Mouse (Mus musculus) common myeloid progenitor, adult 5-6 weeks (primary cell): Measurements from ENCODE around the gene Cryaa. TPM values are rescaled to one million over a fixed set of nuclear protein-coding genes. Genes with fewer than 3 reads are reported as not detected.
A peak's percentile ranks its signal among the peaks of the same experiment; 100 is the strongest.

Experiments
- ATAC-seq: replicated peaks from 2 replicates; pipeline ENCODE4 v1.8.0; 2016; ENCODE audit warnings: low read depth, mild to moderate bottlenecking, moderate TSS enrichment, inconsistent platforms; ENCODE audit not compliant: poor library complexity, severe bottlenecking
- total RNA-seq: library from RNA; stranded (forward); fragments of 200-1000, 187-1606 nt; gene quantifications from 2 replicates; pipeline ENCODE4 v1.2.3, GENCODE M21; 2017

The Cryaa gene
- total RNA-seq, 1 experiment from 2014 or later: not detected

DNA sequence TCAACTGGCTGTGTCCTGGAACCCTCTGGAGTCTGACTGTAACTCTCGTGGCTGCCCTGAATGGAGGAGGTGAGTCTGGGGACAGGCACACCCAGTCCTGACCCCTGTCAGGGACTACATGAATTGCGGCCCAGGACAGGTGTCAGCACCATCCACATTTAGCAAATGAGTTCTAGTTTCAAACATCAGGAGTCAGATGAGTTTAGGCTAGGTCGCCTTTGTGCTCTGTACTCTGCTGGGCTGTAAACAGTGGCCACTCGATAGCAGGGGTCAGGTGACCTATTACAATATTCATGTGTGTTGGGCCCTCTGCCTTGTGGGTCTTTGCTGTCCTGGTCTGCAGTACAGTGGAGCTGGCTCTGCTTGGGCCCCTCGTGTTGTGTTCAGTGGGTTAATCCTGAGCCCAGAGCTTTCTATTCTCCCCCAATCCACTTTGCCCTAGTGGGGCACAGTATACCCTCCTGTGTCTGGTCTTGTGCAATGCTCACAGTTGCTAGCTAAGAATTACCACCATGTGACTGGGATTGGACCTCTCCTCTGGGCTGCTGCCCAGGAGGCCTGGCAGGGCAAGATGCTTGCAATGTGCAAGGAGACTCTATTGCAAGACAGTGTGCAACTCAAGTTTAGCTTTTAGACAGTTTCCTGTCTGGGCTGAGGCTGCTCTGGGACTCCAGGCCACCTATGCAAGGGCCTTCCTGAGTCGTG lies 25.8 kb downstream of the Cryaa start:
- 0 out of 2 replicates have a peak, but pooled peaks have one; percentile 22 for ATAC-seq

DNA sequence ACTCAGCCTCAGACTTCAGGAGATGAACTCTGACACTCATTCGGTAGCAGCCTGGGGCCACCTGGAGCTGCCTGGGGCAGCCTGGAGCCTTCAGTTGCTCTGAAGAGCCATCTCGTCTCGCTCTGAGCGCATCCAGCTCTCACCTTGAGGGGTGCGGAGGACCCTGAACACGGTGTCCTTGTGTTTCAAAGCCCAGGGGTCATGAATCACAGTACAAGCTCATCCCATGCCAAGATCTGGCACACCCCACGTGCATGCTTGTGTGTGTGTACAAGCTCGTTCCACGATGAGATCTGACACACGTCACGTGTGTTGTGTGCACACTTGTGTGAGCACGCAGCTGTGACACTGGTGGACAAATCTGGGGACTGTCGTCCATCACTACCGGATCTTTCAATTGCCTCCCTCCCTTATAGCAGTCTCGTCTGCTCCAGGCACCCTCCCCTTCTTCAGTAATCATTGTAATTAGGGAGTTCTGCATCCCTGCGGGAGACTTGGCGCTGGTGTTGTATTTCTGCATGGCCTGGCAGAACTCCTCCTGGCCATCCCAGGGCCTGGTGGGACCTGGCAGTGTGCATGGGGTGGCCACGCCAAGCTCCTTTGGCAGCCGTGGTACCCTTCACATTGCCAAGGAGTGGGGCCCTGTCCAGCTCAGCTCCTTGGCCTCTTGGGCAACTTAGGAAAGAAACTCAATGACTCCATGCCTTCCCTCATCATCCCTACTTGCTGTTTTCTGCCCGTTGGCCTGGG lies 27.8 kb downstream of the Cryaa start:
- ATAC-seq: no peak

DNA sequence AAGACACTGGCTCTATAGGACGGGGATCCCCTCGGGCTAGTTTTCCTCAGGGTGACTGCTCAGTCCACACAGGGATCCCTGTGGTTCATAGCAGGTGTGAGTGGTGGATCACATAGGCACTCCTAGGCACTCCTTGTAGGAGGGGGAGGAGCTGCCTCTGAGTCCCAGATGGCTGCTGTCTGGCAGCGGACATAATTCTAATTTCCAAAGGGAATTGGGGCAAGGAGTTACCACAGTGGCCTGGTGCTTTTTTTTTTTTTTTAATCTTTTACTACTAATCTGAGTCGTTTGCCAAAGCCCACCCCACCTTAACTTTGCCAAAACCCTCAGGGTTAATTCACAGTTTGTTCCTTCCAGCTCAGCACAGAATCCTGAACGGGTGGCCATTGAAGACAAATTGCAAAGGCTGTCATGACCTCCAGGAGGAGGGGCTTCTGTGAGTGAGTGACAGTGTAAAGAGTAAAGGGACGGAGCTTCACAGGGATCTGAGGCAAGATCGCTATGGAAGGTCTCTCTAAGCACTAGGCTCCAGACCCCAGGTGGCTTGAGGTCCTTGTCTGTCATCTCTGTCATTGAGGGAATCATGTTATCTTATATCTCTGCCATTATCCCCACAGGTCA lies 31.6 kb downstream of the Cryaa start:
- no peak for ATAC-seq

DNA sequence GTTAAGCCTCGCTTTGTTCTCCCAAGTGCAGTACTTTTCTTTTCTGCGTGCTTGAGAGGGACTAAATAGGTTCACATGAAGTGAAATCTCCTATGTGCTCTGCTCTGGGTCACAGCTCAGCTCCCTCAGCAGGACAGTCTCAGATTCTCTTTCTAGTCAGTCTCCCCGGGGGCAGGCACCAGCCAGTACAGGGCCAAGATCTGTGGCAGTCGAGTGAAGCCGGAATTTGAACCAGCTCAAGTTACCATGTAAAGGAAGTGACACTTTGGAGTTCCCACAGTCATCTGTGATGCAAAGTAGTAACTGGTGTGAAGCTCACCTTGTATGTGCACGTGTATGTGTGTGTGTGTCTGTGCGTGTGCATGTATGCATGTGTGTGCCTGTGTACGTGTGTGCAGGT lies 32.8 kb downstream of the Cryaa start:
- no peak for ATAC-seq

DNA sequence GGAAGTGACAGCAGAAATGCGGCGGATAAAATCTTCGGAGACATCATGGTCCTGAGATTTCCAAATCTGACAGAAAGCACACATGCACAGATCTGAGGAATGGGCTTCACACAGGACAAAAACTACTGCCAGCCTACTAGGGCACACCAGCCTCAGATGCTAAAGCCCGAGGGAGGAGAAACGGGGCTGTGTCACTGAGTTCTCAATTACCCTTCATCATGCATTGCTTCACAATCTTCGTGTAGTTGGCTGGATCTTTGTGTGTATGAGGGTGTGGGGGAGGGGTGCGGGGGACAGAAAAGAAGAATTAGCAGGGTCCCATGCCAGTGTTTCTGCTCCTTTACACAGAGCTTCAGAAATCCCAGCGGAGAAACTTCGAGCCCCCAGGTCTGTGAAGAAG lies 36.1 kb downstream of the Cryaa start:
- ATAC-seq: no peak

DNA sequence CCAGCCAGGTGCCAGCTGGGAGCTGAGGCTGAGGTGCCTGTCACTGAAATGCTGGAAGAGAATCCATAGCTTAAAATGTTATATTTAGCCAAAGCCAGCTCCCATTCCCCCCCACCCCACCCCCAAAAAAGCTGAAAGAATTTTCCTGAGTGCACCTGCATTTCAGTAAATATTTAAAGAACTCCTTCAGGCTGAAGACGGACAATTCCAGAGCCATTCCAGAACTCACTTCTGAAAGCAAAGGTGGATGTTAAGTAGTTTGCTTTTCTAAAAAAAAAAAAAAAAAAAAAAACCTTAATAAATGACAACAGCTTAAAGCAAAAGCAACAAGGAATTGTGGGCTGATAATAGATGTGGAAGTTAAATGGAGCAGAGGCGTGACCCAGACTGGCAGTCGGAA lies 36.5 kb downstream of the Cryaa start:
- ATAC-seq: no peak

DNA sequence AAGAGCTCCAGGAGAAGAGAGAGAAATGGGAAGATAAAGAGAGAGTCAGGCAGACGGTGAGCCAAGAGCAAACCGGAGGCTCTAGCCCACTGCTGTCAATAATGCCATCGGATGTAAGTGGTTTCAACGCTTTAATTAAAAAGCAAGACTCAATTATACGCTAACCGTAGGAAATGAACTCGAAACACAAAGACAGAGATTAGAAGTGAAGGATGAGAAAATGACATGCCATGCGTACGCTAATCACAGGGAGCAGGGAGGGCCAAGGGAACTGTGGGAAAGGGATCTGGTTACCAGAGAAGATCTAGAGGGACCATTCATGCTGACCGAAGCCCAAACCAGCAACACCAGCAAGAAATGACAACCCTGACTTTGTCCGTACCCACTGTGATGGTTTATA lies 37.4 kb downstream of the Cryaa start:
- ATAC-seq: no peak

DNA sequence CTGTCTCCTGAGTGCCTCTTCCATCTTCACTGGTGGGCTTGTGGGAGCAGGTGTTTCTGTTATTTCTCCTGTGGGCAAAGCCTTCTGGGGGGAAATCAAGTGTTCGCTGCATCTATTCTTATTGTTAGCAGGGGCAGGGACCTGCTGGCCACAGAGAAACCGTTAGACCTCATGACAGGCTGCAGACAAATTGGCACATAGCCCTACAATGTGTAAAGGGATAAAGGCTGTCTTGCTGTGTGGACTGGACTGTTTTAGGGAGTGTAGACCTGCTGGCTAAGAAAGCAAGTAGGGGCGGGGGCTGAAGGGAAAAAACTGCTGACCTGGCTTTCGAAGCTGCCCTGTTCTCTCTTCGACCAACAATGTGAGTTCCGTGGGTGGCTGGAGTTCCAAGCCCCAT lies 44.0 kb downstream of the Cryaa start:
- ATAC-seq: peak; percentile 91

DNA sequence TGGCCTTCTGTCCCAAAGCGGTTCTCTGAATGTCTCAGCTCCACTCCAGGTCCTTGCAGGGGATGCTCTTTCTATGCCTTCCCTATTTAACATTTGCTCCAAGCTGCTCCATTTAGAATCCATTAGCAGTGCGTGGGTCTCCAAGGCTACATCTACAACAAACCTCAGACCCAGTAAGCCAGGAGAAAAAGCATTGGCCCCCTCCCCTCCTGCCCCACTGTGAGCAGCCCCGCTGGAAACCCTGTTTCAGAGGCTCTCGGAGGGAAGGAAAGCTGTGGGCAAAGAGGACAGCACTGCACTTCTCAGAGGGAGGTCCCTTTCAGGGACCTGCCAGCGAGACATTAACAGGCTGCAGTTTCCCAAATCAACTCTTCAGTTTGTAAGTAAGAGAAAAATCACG lies 47.8 kb downstream of the Cryaa start:
- ATAC-seq: no peak

DNA sequence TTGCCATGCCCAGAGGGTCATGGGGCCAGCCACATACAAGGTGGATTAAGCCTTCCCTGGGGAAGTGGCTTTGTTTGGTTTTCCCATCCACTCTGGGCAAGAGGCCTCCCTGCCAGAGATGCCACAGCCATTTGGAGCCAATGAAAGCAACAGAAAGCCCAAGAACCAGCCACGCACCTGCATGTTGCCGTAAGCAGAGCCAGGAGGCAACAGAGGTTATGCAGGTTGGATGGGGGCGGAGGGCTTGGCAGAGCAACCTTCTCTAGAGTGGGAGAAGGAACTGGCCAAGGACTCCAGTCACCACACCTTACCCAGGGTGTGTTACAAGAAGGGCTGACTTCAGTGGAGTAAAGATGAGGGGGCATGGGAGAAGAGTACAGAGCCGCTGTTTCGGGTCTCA lies 48.6 kb downstream of the Cryaa start:
- ATAC-seq: no peak

DNA sequence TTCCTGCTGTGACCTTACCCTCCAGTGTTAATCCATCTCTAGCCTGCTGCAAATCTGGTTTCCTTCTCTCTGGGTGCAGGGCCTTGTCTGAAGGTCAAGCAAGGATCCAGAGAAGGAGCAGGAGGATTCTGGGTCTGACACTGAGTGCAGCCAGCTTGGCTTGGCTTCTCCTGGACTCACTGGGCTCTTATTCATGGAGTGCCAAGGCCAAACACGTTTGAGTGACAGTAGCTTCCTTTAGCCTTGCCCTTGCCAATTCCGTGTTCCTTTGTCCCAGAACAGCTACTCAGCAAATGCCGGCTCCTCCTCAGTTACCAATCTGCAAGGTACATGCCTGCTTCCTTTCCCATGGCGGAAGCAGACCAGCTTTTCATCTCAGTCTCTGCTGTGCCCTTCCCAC lies 49.6 kb downstream of the Cryaa start:
- no peak for ATAC-seq

DNA sequence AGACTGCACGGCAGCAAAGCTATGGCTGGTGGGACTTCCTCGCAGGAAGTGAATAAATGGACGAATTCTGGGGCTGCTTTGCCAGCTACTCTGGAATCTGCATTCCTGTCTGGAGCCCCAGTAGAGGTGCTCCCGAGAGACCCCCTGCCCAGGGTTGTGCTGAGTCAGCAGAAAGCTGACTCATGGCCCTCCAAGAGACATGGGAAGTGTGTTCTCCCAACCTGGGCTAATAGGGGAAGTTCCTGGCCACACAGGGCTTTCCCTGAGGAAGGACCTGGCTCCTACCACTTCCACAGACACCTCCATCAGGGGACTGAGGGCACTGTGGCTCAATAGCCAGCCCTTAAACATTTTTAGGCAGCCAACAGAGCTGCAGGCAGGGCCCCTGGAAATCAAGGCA lies 50.4 kb downstream of the Cryaa start:
- no peak for ATAC-seq

DNA sequence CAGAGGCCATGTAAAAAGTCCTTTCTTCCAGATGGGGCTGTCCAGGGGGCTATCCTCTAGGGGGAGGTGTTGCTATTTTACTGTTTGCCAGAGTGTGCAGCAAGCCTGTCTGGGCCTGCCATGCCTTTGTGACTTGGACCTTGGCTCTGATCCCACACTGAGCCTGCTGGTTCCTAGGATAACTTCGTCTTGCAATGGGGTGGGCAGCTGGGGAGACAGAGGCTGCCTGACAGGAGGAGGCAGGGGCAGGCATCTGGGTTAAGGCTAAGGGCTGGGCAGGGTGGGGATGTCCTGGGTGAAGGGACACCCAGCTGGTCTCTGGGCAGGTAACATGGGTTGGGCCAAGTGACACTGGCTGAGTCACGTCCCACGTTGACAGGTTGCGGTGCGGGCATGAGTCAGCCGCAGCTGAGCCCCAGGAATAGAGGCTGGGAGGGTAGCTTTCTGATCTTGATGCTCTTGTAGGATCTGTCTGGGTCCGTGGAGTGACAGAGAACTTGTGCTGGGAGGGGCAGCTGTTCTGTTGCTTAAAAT lies 51.4 kb downstream of the Cryaa start:
- peak; percentile 50 for ATAC-seq

DNA sequence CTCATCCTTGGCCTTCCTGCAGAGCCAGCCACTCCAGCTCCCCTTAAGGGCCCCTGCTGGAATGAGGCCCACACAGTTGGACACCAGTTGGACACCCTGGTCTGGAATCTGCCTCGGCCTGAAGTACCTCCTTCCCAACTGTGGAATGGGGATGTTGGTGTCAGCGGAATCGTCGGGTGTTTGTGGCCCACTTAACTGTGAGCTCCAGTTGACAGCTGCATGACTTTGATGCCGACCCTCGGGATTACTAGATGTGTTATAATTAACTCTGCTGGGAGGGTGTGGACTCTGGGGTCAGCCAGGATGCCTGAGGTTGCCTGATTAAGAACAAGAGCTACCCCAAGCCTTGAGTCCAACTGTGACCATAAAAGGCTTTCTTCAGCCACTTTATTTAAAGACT lies 53.4 kb downstream of the Cryaa start:
- 0 out of 2 replicates have a peak, but pooled peaks have one; percentile 27 for ATAC-seq

Other genes starting within 250 kb of the Cryaa start
- gene Wdr4, start 157.8 kb upstream of the Cryaa start, total RNA-seq: 15.1 and 18.3 TPM in 2 replicates
- gene Ndufv3, start 157.7 kb upstream of the Cryaa start, total RNA-seq: 182 and 243 TPM in 2 replicates
- gene Pknox1, start 113.1 kb upstream of the Cryaa start, total RNA-seq: 23.1 and 25.1 TPM in 2 replicates
- 2.9 TPM in 1 of 2 replicates, not detected in the other for gene Cbs, start 40.6 kb upstream of the Cryaa start, total RNA-seq
- gene U2af1, start 18.9 kb upstream of the Cryaa start, total RNA-seq: 257 and 274 TPM in 2 replicates
- 21.1 and 29.5 TPM in 2 replicates for gene Sik1, start 178.0 kb downstream of the Cryaa start, total RNA-seq